Mouse (Mus musculus): Measurements from ENCODE around the gene Ppp1r9b.
"Not testable (repeated sequence)": the region's sequence is repeated elsewhere in the genome, so short reads cannot be mapped to it uniquely, and the experiment has no call there.

The Ppp1r9b gene

DNA sequence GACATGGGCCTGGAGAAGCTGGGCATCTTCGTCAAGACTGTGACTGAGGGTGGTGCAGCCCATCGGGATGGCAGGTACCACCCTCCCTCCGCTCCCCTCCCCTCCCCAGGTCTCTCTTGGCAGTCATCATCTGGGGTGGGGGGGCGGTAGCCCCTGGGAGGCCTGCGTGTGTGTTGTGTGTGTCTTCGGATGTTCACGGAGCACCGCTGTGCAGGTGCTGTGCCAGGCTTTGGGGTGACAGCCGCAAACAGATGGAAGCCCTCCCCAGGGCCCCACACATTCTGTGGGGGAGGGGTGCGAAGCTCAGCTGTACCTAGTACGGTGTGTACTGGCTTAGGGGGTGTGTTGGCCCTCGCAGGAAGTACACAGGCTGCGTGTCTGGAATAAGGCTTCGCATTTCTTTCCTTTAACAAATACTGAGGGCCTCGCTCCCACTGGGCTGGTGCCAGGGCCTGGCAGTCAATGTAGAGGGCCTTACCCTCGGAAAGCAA lies 7.3 kb downstream of the Ppp1r9b start:
- no peak for DNase-seq (ENCODE audit: low spot score in 2 of 2)

- no peak for DNase-seq (ENCODE audit: low spot score in 2 of 2)
Observed at GRCm38 (mm10) chr11:95000128-95000527, 9.3 kb downstream of the Ppp1r9b start.

GRCm38 (mm10) chr11:95000548-95000947 lies 9.7 kb downstream of the Ppp1r9b start:
- no peak for DNase-seq (ENCODE audit: low spot score in 2 of 2)

GRCm38 (mm10) chr11:95001058-95001457 lies 10.2 kb downstream of the Ppp1r9b start:
- peak; percentile 58 for DNase-seq (ENCODE audit: low spot score in 2 of 2)

GRCm38 (mm10) chr11:95001584-95002347 lies 10.9 kb downstream of the Ppp1r9b start:
- DNase-seq (ENCODE audit: low spot score in 2 of 2): no peak

- no peak for DNase-seq (ENCODE audit: low spot score in 2 of 2)
Observed at GRCm38 (mm10) chr11:95002705-95003104, 11.9 kb downstream of the Ppp1r9b start.

DNA sequence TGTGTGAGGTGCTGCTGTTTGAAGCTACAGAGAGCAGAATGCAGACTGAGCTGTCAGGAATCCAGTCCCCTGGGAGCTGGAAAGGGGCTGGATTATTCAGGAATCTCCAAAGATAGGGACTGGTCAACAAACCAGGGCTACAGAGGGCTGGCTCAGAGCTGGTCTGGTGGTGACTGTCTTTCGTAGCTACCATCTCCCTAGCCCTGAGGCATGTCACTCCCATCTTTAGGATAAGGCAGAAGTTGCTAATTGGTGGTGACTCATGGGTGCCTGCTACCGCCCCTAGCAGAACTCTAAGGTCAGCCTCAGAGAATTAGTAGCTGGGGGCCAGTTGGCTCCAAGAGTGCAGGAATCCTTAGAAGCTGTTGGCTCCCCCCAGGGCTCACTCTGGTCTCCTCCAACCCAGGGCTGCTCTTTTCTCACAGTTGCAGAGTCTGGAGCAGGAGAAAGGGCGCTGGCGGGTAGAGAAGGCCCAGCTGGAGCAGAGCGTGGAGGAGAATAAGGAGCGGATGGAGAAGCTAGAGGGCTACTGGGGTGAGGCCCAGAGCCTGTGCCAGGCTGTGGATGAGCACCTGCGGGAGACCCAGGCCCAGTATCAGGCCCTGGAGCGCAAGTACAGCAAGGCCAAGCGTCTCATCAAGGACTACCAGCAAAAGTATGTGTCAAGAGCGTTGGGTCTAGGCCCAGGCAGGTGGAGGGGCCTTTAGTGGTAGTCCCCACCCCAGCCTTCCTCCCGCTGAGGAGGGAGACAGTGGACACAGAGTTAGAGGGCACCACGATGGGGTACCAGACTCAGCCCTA lies 13.5 kb downstream of the Ppp1r9b start:
- no peak for DNase-seq (ENCODE audit: low spot score in 2 of 2)

DNA sequence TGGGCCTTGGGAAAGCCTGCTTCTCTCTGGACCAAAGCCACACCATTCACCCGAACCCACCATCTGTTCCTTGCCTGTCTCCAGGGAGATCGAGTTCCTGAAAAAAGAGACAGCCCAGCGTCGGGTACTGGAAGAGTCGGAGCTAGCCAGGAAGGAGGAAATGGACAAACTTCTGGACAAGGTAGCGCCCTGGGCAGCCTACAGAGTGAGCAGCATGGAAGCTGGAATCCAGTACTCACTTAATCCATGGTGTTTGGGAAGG lies 14.0 kb downstream of the Ppp1r9b start:
- DNase-seq (ENCODE audit: low spot score in 2 of 2): no peak

- DNase-seq (ENCODE audit: low spot score in 2 of 2): no peak
Observed at GRCm38 (mm10) chr11:95006038-95006437, 15.2 kb downstream of the Ppp1r9b start.

- DNase-seq (ENCODE audit: low spot score in 2 of 2): peak; percentile 40 to 59
Observed at GRCm38 (mm10) chr11:95006525-95007219, 15.8 kb downstream of the Ppp1r9b start.

DNA sequence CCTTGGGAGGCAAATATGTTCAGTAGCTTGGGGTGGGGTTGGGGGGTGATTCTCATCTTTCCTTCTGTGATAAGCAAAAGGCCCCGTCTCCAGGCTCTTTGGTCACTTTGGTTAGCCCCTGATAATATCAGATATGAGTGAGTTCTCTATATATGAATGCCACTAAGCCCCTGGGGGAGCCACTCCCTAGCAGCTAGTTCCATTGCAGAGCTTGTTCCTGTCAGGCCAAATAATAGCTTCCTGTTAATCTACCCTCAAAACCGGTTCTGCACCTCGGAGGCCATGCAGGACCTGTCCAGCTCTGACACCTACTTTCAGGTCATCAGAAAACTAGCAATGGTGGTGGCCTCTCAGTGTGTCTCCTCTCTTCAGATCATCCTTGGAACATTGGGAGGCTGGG lies 16.6 kb downstream of the Ppp1r9b start:
- no peak for DNase-seq (ENCODE audit: low spot score in 2 of 2)

GRCm38 (mm10) chr11:95008661-95009628 lies 18.1 kb downstream of the Ppp1r9b start:
- DNase-seq (ENCODE audit: low spot score in 2 of 2): no peak

DNA sequence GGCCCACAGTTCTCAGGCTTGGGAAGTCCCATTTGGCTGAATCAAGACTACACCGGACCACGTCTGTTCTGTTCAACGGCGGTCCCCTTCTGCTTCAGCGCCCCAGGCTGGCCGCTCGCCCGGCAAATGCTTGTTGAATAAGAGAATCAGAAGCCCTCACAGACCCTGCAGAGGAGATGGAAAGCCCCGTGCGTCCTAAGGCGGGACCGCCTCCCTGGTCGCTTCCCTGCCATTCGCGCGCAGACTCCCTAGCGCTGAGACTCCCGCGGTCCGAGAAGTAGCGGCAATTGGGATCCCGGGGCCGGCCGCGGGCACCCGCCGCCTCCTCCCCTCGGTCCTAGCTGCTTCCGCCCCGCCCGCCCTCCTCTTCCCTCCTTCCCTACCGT lies 18.8 kb downstream of the Ppp1r9b start, which contains the start of gene Samd14:
Samd14 (plus strand) TSS at position 251 of the 386 bp plus-strand sequence.
- DNase-seq (ENCODE audit: low spot score in 2 of 2): peak in 1 of 2 experiments; percentile 39

DNA sequence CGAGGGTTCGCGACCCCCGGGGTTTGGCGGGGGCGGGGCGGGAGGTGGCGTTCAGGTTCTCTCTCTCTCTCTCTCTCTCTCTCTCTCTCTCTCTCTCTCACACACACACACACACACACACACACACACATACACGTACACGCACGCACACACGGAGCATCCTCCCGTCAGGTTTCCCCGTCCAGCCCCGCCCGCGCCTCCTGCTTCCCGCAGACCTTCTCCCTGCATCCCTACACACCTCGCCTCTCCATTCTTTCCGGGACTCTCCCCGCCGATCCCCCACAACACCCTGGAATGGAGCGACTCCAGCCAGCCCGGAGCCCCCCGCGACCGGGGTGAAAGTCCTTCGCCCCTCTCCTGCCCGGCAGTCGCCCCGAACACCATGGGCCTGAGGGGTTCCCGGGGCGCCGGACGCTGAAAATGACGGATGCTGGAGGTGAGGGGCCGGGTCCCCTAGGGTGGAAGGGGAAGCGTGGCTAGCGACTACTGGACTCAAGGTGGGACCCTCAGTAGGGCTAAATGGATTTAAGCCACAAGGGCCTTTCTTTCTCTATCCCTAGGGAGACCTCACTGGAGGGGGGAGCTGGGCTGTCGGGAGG lies 19.4 kb downstream of the Ppp1r9b start:
- no peak for DNase-seq (ENCODE audit: low spot score in 2 of 2)

DNA sequence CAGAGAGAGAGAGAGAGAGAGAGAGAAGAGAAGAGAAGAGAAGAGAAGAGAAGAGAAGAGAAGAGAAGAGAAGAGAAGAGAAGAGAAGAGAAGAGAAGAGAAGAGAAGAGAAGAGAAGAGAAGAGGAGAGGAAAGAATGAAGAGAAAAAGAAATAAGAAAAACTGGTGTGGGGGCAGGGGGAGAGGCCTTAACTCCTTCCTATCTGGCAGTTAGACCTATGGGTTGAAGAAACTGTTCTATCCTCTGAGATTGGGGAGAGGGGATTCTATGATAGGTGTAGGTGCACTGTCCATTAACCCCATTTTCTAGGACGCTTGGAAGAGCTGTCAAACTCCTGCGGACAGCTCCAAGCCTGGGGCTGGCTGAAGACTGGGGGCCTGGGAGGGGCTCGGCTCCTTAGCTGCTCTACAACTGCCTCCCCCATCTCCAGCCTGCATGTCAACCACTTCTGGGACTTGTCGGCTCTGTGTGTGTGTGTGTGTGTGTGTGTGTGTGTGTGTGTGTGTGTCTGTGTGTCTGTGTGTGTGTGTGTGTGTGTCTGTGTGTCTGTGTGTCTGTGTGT lies 20.1 kb downstream of the Ppp1r9b start:
- DNase-seq (ENCODE audit: low spot score in 2 of 2): not testable (repeated sequence)

- no peak for DNase-seq (ENCODE audit: low spot score in 2 of 2)
Observed at GRCm38 (mm10) chr11:95011416-95011815, 20.6 kb downstream of the Ppp1r9b start.

- DNase-seq (ENCODE audit: low spot score in 2 of 2): no peak
Observed at GRCm38 (mm10) chr11:95012075-95012474, 21.2 kb downstream of the Ppp1r9b start.

DNA sequence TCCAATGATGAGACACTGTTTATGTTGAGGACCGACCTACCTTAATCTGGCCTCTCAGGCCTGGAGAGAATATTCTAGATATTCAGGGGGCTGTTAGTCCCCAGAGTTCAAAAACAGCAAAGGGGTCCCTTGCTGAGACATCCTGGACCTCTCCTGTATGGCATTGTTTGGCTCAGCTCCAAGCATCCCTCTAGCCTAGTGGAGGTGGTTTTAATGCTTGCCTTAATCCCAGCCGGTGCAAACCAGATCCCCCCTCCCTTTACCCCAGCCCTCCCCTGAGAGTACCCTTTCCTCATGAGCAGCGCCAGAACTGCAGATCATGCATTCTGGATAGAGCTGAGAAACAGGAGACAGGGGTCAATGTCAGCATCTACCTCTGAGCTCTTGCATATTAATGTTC lies 21.7 kb downstream of the Ppp1r9b start:
- no peak for DNase-seq (ENCODE audit: low spot score in 2 of 2)

- no peak for DNase-seq (ENCODE audit: low spot score in 2 of 2)
Observed at GRCm38 (mm10) chr11:95015484-95015883, 24.6 kb downstream of the Ppp1r9b start.

- DNase-seq (ENCODE audit: low spot score in 2 of 2): no peak
Observed at GRCm38 (mm10) chr11:95022237-95022992, 31.6 kb downstream of the Ppp1r9b start.
